ENCODE assay signal across 10 mouse cellular contexts in the genomic region with DNA sequence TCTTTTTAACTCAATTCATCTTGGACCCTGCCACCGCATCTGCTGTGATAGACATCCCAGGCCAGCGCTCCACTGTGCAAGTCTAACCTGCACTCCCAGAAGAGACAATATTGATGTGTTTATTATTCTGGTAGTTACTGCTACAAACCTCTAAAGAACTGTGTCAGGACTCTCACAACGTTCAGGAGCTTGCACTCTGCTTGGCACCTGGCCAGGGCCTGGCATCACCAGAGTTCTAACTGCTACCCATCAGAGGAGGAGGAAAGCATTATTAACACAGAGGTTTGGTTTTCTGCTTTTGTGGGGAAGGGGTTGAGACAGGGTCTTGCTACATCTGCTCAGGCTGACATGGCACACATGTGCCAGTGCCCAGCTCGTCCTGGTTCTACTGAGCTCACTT. TPM values are rescaled to one million over a fixed set of nuclear protein-coding genes. Genes with fewer than 3 reads are reported as not detected.
DNase-seq lines count a peak whose midpoint lies in the region; ATAC-seq and TF ChIP-seq lines count a peak whose summit lies in the region.
"Had no signal": no experiment of that assay in that cellular context is flagged by ENCODE, and none has a peak within 500 bp of the region (broad histone marks: within the 10 kb centered on the region; RNA-seq: fewer than 3 reads in every experiment).

No protein-coding gene starts in this region.

- no peak overlapping the region for H3K4me3 ChIP-seq in heart, embryonic 12.5 days
- H3K4me3 ChIP-seq in lung, adult 2 months (replicated peaks; ENCODE audit: extremely low read depth, low read depth, low read length) = no peak overlapping the region
- no peak overlapping the region for H3K4me3 ChIP-seq in layer of hippocampus, adult 2 months
- H3K4me3 ChIP-seq: neural tube, embryonic 12.5 days had no signal

- 73% methylated on average over 4 of the region's 4 CpGs for WGBS in heart, embryonic 12.5 days
- WGBS in lung, adult 2 months = 67% methylated on average over 4 of the region's 4 CpGs

- no peaks in the 10 kb centered on the region for H3K36me3 ChIP-seq in heart, embryonic 12.5 days

- no peak for ATAC-seq in heart, embryonic 12.5 days (ENCODE audit: insufficient number of reproducible peaks, low FRiP score)

- intact Hi-C loops in heart, postnatal 10 days (cut with DNase I) = no loop called here

- DNase-seq in heart, postnatal 10 days = peak; percentile 21 to 43
- peak; percentile 8 for DNase-seq in lung, postnatal 10 days
- DNase-seq in lung, adult 2 months = no peak
- peak; percentile 46 for DNase-seq in brain, embryonic 14.5 days (ENCODE audit: low read depth)
- DNase-seq in layer of hippocampus, adult 2 months (ENCODE audit: low spot score in 2 of 2) = peak; percentile 48 to 57
- no peak for DNase-seq in spleen, adult 18-20 months
- no peak for DNase-seq in urinary bladder, postnatal 25 days (ENCODE audit: low spot score)
- DNase-seq: lung, postnatal 4 days had no signal

- H3K27me3 ChIP-seq in heart, embryonic 12.5 days (replicated peaks) = no peaks in the 10 kb centered on the region
- H3K27me3 ChIP-seq: neural tube, embryonic 12.5 days had no signal

- H3K9me3 ChIP-seq in heart, embryonic 12.5 days (replicated peaks) = no peaks in the 10 kb centered on the region
- H3K9me3 ChIP-seq: neural tube, embryonic 12.5 days had no signal

- H3K27ac ChIP-seq in heart, embryonic 12.5 days (ENCODE audit: poor library complexity, severe bottlenecking) = no peak overlapping the region
- peak overlapping the region; percentile 70 for H3K27ac ChIP-seq in layer of hippocampus, adult 2 months
- H3K27ac ChIP-seq: neural tube, embryonic 12.5 days had no signal

- no peak for TF ChIP-seq CTCF in lung, adult 2 months (IDR thresholded peaks at IDR 0.05; ENCODE audit: insufficient read depth, low read length)
- no peak for TF ChIP-seq CTCF in brain, embryonic 14.5 days (IDR thresholded peaks at IDR 0.05; ENCODE audit: borderline replicate concordance, extremely low read depth, insufficient read depth, insufficient read length)
- no peak for TF ChIP-seq CTCF in layer of hippocampus, adult 2 months (conservative IDR thresholded peaks at IDR 0.05)

- peaks cover 34% of the 10 kb centered on the region for H3K4me1 ChIP-seq in heart, embryonic 12.5 days (replicated peaks)
- peaks cover 9% of the 10 kb centered on the region for H3K4me1 ChIP-seq in lung, adult 2 months (ENCODE audit: control insufficient read depth, insufficient read depth, low read length)

- H3K9ac ChIP-seq in heart, embryonic 12.5 days = no peak overlapping the region
- H3K9ac ChIP-seq: neural tube, embryonic 12.5 days had no signal

- TF ChIP-seq POLR2A in lung, adult 2 months (IDR thresholded peaks at IDR 0.05; ENCODE audit: borderline replicate concordance, extremely low read depth, low read depth, low read length) = no peak
- TF ChIP-seq POLR2A in brain, embryonic 14.5 days (IDR thresholded peaks at IDR 0.05; ENCODE audit: borderline replicate concordance, extremely low read depth, insufficient read depth, insufficient read length, poor library complexity, severe bottlenecking) = no peak

- no peak overlapping the region for H3K4me2 ChIP-seq in heart, embryonic 12.5 days
- H3K4me2 ChIP-seq: neural tube, embryonic 12.5 days had no signal

RNA-seq across cellular contexts. Expression of a gene that starts 45.0 kb away (rescaled TPM):
- total RNA-seq in heart, postnatal 10 days (2021) = 10 to 100 TPM; 43.5 to 63.4 TPM
- 66.3 and 67.7 TPM in 2 replicates for polyA plus RNA-seq in heart, embryonic 12.5 days (2016; fragmentation: Nextera tagmentation; extraction: Ambion mirVana)
- 74.5 and 79.3 TPM in 2 replicates for polyA plus RNA-seq in lung, adult 2 months (2012; rRNA removed)
- polyA plus RNA-seq in brain, embryonic 14.5 days (2012; rRNA removed) = 94.8 and 102 TPM in 2 replicates
- total RNA-seq in layer of hippocampus, adult 2 months (2021) = 100 to 1,000 TPM; 245 to 250 TPM

Comparison
In these comparisons a context has a peak if more than half of its experiments do, and no peak if none do; other contexts are left out.
1. DNase-seq: peak in heart, postnatal 10 days (2 of 2), lung, postnatal 10 days (single experiment), brain, embryonic 14.5 days (single experiment) and layer of hippocampus, adult 2 months (2 of 2); none in lung, adult 2 months (single experiment), spleen, adult 18-20 months (0 of 2) and urinary bladder, postnatal 25 days (single experiment).